Mouse (Mus musculus) mouse embryonic stem cell (cell line): Measurements from ENCODE around the gene Lrrc3b.

Experiments
- in situ Hi-C, 2 experiments: fragments of 300-500 bp; cut with MboI; formaldehyde crosslinking; loops; 1 replicate in 1 of 2; 3 replicates in 1 of 2; pipeline ENCODE4 v1.14.3; 2019 to 2020; ENCODE audit warnings: low sequenced_read_pairs in 2 of 2, low pct_unique_long_range_greater_than_20kb in 1 of 2, mixed read lengths in 1 of 2; ENCODE audit not compliant: unreplicated experiment in 1 of 2

Gene Lrrc3b

DNA sequence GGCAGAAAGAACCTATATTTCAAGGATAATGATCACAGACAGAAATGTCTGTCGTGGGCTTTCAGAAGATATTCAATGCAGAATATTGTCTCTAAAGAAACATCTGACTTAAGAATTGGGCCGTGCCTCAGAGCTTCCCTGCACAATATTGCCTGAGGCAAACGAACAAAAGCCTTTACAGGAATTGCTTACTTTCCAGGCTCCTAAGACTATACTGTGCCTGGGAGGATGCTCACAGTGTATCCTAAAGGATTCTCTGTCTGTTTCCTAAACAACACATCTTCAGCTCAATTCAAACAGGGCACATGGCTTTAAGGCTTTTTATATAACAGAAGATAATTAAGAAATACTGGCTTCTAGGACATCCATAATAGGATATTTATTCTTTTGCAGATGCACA is 79.7 kb downstream of the Lrrc3b start:
- in situ Hi-C loops: loop anchor here in 1 of 2 experiments (25.0 kb wide), 2 partner anchors 528 to 828 kb away; no protein-coding TSS in a partner anchor

DNA sequence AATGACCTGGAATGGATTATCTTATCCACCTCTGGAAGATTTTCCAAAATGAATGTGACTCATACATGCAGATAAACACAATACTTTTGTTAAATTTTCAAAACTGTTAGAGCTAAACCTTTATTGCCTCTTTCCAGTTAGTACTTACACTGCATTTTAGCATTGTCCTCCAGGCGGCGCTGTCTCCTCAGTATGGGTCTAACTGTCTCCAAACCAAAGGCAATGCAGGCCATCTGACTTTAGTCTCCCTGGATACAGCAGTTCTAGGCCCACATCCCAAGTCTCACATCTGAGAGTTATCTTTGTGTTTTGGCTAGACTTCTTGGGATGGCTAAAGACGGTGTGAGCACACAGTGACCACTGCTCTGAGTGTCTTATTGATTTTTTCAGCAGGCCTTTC is 83.3 kb downstream of the Lrrc3b start:
- in situ Hi-C loops: loop anchor here in 1 of 2 experiments (25.0 kb wide), 2 partner anchors 532 to 832 kb away; no protein-coding TSS in a partner anchor

DNA sequence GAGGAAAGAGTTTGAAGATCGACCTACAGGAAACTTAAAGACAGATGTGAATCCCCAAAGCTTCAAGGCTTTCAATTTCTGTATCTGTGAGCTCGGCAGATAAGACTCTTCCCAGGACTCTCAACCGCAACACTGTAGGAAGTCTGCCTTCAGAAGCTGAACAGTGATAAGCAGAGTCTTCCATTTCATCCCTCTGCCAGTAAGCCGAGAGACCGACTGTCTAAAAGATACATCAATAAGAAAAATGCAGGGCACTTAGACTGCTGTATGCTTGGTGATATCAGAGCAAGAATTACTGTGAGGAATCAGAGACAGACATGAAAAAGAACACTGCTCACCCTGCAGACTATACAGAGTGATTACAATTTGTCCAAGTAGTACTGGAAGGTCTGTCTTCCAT is 84.5 kb downstream of the Lrrc3b start:
- in situ Hi-C loops: loop anchor here in 1 of 2 experiments (25.0 kb wide), 2 partner anchors 533 to 833 kb away; no protein-coding TSS in a partner anchor

DNA sequence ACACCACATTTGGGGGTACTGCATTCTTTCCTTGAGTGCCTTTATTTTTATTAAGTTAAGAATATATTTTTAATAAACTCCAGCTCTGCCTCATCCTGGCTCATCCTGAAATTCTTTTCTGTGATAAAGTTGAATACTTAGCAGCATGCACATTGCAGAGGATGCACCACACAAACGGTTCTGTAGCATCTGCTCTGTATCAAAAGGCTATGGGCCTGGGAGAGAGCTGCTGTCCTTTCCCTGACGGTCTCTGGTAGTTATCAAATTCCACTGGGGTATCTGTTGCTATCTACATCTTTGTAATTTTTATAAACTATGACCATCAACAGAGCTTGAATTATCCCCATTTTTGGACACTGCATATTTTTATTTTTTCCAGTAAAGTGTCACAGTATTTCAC is 105.7 kb downstream of the Lrrc3b start:
- in situ Hi-C loops: no loop called here

DNA sequence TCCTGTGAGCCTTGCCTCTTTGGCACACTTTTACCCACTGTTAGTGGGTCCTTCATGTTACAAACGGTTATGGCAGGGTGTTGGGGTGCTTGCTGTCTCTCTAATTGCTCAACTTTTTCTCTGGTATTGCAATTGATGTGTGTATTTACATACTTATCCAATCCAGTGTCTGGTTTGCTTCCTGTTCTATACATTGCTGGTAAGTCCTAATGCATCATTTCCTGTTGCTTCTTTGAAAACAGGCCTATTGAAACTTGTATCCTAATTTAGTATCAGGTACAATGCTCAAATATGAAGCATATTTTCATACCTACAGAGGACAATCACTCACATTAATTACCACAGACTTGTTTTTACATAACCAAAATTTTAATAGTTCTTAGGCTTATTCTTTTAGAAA is 107.4 kb downstream of the Lrrc3b start:
- in situ Hi-C loops: no loop called here

DNA sequence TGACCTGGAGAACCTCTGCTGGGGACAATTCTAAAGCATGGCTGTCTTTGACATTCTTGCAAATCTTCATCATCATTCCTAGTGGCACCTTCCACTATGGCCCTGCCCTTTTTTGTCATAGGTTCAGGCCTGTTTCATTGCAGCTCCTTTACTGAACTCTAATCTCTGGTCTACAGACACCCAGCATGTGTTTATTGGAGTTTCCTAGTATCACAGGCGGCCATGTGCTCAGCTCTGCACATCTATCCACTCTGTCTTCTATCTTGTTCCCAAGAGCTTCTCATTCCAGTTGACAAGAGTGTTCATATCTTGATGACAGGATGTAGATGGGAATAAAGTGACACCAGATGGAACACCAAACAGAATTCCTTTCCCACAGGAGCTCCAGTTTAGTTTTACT is 108.6 kb downstream of the Lrrc3b start:
- in situ Hi-C loops: no loop called here

DNA sequence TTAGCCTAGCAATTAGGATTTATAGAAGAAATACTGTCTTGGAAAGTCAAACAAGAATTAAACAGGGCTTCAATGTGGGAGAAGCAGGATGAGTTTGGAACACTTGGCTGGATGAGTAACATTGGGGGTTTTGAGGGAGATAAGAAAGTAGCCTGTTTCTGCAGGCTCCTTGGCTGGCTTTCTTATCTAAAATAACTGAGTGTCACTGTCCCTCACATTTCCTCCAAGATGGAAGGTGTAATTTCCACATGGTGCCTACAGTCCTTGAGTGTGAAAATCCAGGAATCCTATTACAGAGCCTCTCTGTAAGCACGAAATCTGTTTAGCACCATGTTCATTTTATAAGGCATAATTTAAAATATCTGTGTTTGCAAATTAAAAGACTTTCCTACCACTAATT is 112.9 kb downstream of the Lrrc3b start:
- in situ Hi-C loops: no loop called here

DNA sequence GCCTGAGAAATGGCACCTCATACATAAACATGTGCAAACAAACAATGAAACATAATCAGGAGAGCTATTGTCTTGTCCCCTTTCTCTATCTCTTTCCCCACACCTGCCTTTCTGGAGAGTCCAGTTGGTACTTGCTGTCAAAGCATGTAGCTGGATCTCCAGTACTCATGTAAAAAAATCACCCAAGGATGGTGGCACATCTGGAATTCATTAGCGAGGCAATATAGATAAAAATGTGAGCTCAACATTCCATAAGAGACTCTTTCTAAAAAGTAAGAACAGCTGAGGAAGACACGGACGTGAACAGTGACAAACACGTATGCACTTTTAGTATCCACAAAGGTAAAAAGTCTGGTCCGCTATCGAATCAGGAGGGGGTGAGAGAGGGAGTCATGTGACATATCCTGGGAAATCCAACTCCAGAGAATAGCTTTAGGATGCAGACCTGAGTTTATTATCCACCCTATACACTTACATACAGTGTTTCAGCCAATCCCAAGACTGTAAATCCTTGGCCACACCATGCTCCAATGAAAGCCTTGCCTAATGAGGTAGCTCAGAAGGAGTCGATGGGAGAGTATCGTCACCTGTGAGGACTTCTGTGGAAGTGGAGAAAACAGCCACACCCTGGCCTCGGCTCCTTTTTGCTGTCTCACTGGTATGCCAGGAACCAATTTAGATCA is 116.2 kb downstream of the Lrrc3b start:
- in situ Hi-C loops: no loop called here

DNA sequence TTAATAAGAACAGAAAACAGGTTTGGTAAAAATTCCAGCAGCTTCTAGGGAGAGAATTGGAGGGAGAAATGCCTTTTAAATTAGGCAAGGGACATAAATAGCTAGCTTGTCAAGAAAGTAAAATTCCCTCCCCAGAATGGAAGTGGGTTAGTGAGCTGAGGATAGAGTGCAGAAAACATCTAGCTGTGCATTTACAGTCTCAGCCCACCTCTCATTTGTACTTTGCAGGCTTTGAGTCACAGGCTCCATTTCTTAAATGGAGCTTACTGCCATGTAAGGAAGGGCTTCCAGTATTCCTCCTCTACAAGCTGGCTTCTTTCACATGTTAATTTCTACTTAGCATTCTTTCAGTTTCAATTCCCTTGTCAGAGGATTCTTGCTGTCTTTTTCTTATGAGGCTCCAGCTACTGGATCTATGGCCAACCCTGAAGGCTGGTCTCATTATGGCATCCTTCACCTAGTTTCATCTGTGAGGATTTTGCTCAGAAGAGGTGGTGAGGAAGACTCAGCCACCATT is 119.3 kb downstream of the Lrrc3b start:
- in situ Hi-C loops: no loop called here

DNA sequence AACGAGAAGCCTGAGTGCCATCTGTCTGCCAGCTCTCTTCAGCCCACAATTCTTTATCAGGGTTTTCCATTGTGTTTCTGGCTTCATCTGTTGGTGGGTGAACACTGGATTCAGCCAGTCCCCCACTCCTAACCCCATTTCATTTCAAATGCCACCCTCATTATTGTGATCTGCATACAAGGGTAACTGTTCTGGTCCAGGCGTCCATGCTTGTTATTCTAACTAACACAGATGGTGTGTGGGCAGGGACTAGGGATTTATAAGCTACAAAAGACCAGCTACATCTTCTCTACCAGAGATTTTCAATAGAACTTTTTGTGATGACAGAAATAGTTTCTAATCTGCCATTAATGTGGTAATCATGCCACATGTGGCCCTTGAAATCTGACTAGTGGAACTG is 130.2 kb downstream of the Lrrc3b start:
- in situ Hi-C loops: no loop called here
